Mouse (Mus musculus) lung, postnatal 14 days (tissue): ENCODE results near the gene Nolc1.

Experiments
- DNase-seq: peaks from one replicate; pipeline ENCODE4 v3.0.0; 2021

Nolc1 gene

GRCm38 (mm10) chr19:46075616-46076607, at the start of gene Nolc1:
Gene Nolc1, plus strand, starts transcription at chr19:46075863.
- DNase-seq, result peak; percentile 99

- no peak for DNase-seq
Observed at GRCm38 (mm10) chr19:46026567-46026966, 49.1 kb upstream of the Nolc1 start.

- no peak for DNase-seq
Observed at GRCm38 (mm10) chr19:46028747-46029320, 46.8 kb upstream of the Nolc1 start.

GRCm38 (mm10) chr19:46029652-46030051, 46.0 kb upstream of the Nolc1 start:
- DNase-seq, result no peak

GRCm38 (mm10) chr19:46030196-46030983, 45.3 kb upstream of the Nolc1 start:
- DNase-seq, result no peak

GRCm38 (mm10) chr19:46031689-46032432, 43.8 kb upstream of the Nolc1 start:
- no peak for DNase-seq

- DNase-seq, result no peak
Observed at GRCm38 (mm10) chr19:46032731-46033510, 42.7 kb upstream of the Nolc1 start.

GRCm38 (mm10) chr19:46033911-46034310, 41.8 kb upstream of the Nolc1 start:
- no peak for DNase-seq

GRCm38 (mm10) chr19:46035971-46036370, 39.7 kb upstream of the Nolc1 start:
- DNase-seq, result no peak

GRCm38 (mm10) chr19:46036477-46037242, 39.0 kb upstream of the Nolc1 start:
- DNase-seq, result no peak

- no peak for DNase-seq
Observed at GRCm38 (mm10) chr19:46037243-46037924, 38.3 kb upstream of the Nolc1 start.

GRCm38 (mm10) chr19:46037925-46038850, 37.5 kb upstream of the Nolc1 start:
- no peak for DNase-seq

GRCm38 (mm10) chr19:46038851-46039260, 36.8 kb upstream of the Nolc1 start:
- no peak for DNase-seq

- peak; percentile 90 for DNase-seq
Observed at GRCm38 (mm10) chr19:46039478-46039877, 36.2 kb upstream of the Nolc1 start.

- DNase-seq, result no peak
Observed at GRCm38 (mm10) chr19:46040149-46040902, 35.3 kb upstream of the Nolc1 start.

- DNase-seq, result no peak
Observed at GRCm38 (mm10) chr19:46041299-46041932, 34.2 kb upstream of the Nolc1 start.

GRCm38 (mm10) chr19:46041933-46042475, 33.7 kb upstream of the Nolc1 start:
- peak; percentile 94 for DNase-seq
